Mouse (Mus musculus): ENCODE measurements around the gene Ccdc3. TPM values are rescaled to one million over a fixed set of nuclear protein-coding genes. Genes with fewer than 3 reads are reported as not detected.

Ccdc3 gene
- polyA plus RNA-seq, 1 experiment from 2014 or later: 3.9 TPM

- no peaks in the 10 kb centered on the region for H3K36me3 ChIP-seq (ENCODE audit: control insufficient read depth, insufficient read depth, low read length)
- DNase-seq (ENCODE audit: low spot score) (no peak), ATAC-seq (replicated peaks; ENCODE audit: low FRiP score) (no peak)
- no peak overlapping the region for H3K9ac ChIP-seq (ENCODE audit: low read length)
- H3K4me1 ChIP-seq (replicated peaks; ENCODE audit: control insufficient read depth, insufficient read depth, low read length): no peaks in the 10 kb centered on the region
- H3K4me2 ChIP-seq (ENCODE audit: low read depth, low read length, severe bottlenecking): no peak overlapping the region
- no peak overlapping the region for H3K27ac ChIP-seq (ENCODE audit: low read depth, low read length)
- 77% methylated on average over 3 of the region's 3 CpGs for WGBS
- H3K9me3 ChIP-seq (ENCODE audit: control insufficient read depth, low read length): no peaks in the 10 kb centered on the region
- H3K4me3 ChIP-seq (ENCODE audit: low read depth, low read length): no peak overlapping the region
- no peaks in the 10 kb centered on the region for H3K27me3 ChIP-seq (ENCODE audit: control insufficient read depth, insufficient read depth, low read length)
These were observed 48.1 kb downstream of the Ccdc3 start for GRCm38 (mm10) chr2:5185631-5186030.

GRCm38 (mm10) chr2:5192156-5192555 is 54.6 kb downstream of the Ccdc3 start:
- Histone ChIP-seq H3K27me3 (ENCODE audit: control insufficient read depth, insufficient read depth, low read length) (no peaks in the 10 kb centered on the region), H3K27ac (ENCODE audit: low read depth, low read length) (no peak overlapping the region), H3K4me1 (replicated peaks; ENCODE audit: control insufficient read depth, insufficient read depth, low read length) (no peaks in the 10 kb centered on the region), H3K36me3 (ENCODE audit: control insufficient read depth, insufficient read depth, low read length) (no peaks in the 10 kb centered on the region), H3K4me3 (ENCODE audit: low read depth, low read length) (no peak overlapping the region), H3K9ac (ENCODE audit: low read length) (no peak overlapping the region), H3K4me2 (ENCODE audit: low read depth, low read length, severe bottlenecking) (no peak overlapping the region), H3K9me3 (ENCODE audit: control insufficient read depth, low read length) (no peaks in the 10 kb centered on the region)
- WGBS: 93% methylated on average over 4 of the region's 4 CpGs
- no peak for DNase-seq (ENCODE audit: low spot score)
- no peak for ATAC-seq (replicated peaks; ENCODE audit: low FRiP score)

- DNase-seq (ENCODE audit: low spot score): no peak
- WGBS: 84% methylated on average over 4 of the region's 4 CpGs
- H3K4me2 ChIP-seq (ENCODE audit: low read depth, low read length, severe bottlenecking): no peak overlapping the region
- H3K36me3 ChIP-seq (ENCODE audit: control insufficient read depth, insufficient read depth, low read length): no peaks in the 10 kb centered on the region
- H3K27me3 ChIP-seq (ENCODE audit: control insufficient read depth, insufficient read depth, low read length): no peaks in the 10 kb centered on the region
- no peaks in the 10 kb centered on the region for H3K9me3 ChIP-seq (ENCODE audit: control insufficient read depth, low read length)
- no peak overlapping the region for H3K27ac ChIP-seq (ENCODE audit: low read depth, low read length)
- no peaks in the 10 kb centered on the region for H3K4me1 ChIP-seq (replicated peaks; ENCODE audit: control insufficient read depth, insufficient read depth, low read length)
- ATAC-seq (replicated peaks; ENCODE audit: low FRiP score): no peak
- H3K9ac ChIP-seq (ENCODE audit: low read length): no peak overlapping the region
- H3K4me3 ChIP-seq (ENCODE audit: low read depth, low read length): no peak overlapping the region
These were observed 55.5 kb downstream of the Ccdc3 start for GRCm38 (mm10) chr2:5193071-5193470.

GRCm38 (mm10) chr2:5194701-5195215 is 57.2 kb downstream of the Ccdc3 start:
- ATAC-seq (replicated peaks; ENCODE audit: low FRiP score): no peak
- H3K27me3 ChIP-seq (ENCODE audit: control insufficient read depth, insufficient read depth, low read length): no peaks in the 10 kb centered on the region
- no peak overlapping the region for H3K4me2 ChIP-seq (ENCODE audit: low read depth, low read length, severe bottlenecking)
- no peaks in the 10 kb centered on the region for H3K9me3 ChIP-seq (ENCODE audit: control insufficient read depth, low read length)
- no peak overlapping the region for H3K9ac ChIP-seq (ENCODE audit: low read length)
- H3K4me3 ChIP-seq (ENCODE audit: low read depth, low read length): no peak overlapping the region
- no peaks in the 10 kb centered on the region for H3K36me3 ChIP-seq (ENCODE audit: control insufficient read depth, insufficient read depth, low read length)
- WGBS: 86% methylated on average over 6 of the region's 6 CpGs
- DNase-seq (ENCODE audit: low spot score): no peak
- no peak overlapping the region for H3K27ac ChIP-seq (ENCODE audit: low read depth, low read length)
- no peaks in the 10 kb centered on the region for H3K4me1 ChIP-seq (replicated peaks; ENCODE audit: control insufficient read depth, insufficient read depth, low read length)

- 85% methylated on average over 4 of the region's 4 CpGs for WGBS
- no peak overlapping the region for H3K9ac ChIP-seq (ENCODE audit: low read length)
- no peaks in the 10 kb centered on the region for H3K36me3 ChIP-seq (ENCODE audit: control insufficient read depth, insufficient read depth, low read length)
- no peaks in the 10 kb centered on the region for H3K27me3 ChIP-seq (ENCODE audit: control insufficient read depth, insufficient read depth, low read length)
- DNase-seq (ENCODE audit: low spot score) (no peak), ATAC-seq (replicated peaks; ENCODE audit: low FRiP score) (no peak)
- H3K4me1 ChIP-seq (replicated peaks; ENCODE audit: control insufficient read depth, insufficient read depth, low read length): no peaks in the 10 kb centered on the region
- H3K4me3 ChIP-seq (ENCODE audit: low read depth, low read length): no peak overlapping the region
- no peak overlapping the region for H3K4me2 ChIP-seq (ENCODE audit: low read depth, low read length, severe bottlenecking)
- H3K9me3 ChIP-seq (ENCODE audit: control insufficient read depth, low read length): no peaks in the 10 kb centered on the region
- no peak overlapping the region for H3K27ac ChIP-seq (ENCODE audit: low read depth, low read length)
These were observed 59.9 kb downstream of the Ccdc3 start for GRCm38 (mm10) chr2:5197486-5197885.

- Histone ChIP-seq H3K9me3 (ENCODE audit: control insufficient read depth, low read length) (no peaks in the 10 kb centered on the region), H3K4me3 (ENCODE audit: low read depth, low read length) (no peak overlapping the region), H3K9ac (ENCODE audit: low read length) (no peak overlapping the region), H3K4me1 (replicated peaks; ENCODE audit: control insufficient read depth, insufficient read depth, low read length) (no peaks in the 10 kb centered on the region), H3K36me3 (ENCODE audit: control insufficient read depth, insufficient read depth, low read length) (no peaks in the 10 kb centered on the region), H3K27ac (ENCODE audit: low read depth, low read length) (no peak overlapping the region), H3K27me3 (ENCODE audit: control insufficient read depth, insufficient read depth, low read length) (no peaks in the 10 kb centered on the region), H3K4me2 (ENCODE audit: low read depth, low read length, severe bottlenecking) (no peak overlapping the region)
- DNase-seq (ENCODE audit: low spot score) (no peak), ATAC-seq (replicated peaks; ENCODE audit: low FRiP score) (no peak)
- 94% methylated on average over 17 of the region's 17 CpGs for WGBS
These were observed 61.7 kb downstream of the Ccdc3 start for GRCm38 (mm10) chr2:5199289-5199688.

- H3K36me3 ChIP-seq (ENCODE audit: control insufficient read depth, insufficient read depth, low read length): no peaks in the 10 kb centered on the region
- ATAC-seq (replicated peaks; ENCODE audit: low FRiP score) (no peak), DNase-seq (ENCODE audit: low spot score) (no peak)
- no peak overlapping the region for H3K4me3 ChIP-seq (ENCODE audit: low read depth, low read length)
- no peak overlapping the region for H3K27ac ChIP-seq (ENCODE audit: low read depth, low read length)
- no peaks in the 10 kb centered on the region for H3K9me3 ChIP-seq (ENCODE audit: control insufficient read depth, low read length)
- H3K4me1 ChIP-seq (replicated peaks; ENCODE audit: control insufficient read depth, insufficient read depth, low read length): no peaks in the 10 kb centered on the region
- no peak overlapping the region for H3K4me2 ChIP-seq (ENCODE audit: low read depth, low read length, severe bottlenecking)
- H3K27me3 ChIP-seq (ENCODE audit: control insufficient read depth, insufficient read depth, low read length): no peaks in the 10 kb centered on the region
- H3K9ac ChIP-seq (ENCODE audit: low read length): no peak overlapping the region
- 76% methylated on average over 7 of the region's 7 CpGs for WGBS
These were observed 63.3 kb downstream of the Ccdc3 start for GRCm38 (mm10) chr2:5200817-5201364.

GRCm38 (mm10) chr2:5203146-5203545 is 65.6 kb downstream of the Ccdc3 start:
- Histone ChIP-seq H3K4me2 (ENCODE audit: low read depth, low read length, severe bottlenecking) (no peak overlapping the region), H3K27ac (ENCODE audit: low read depth, low read length) (no peak overlapping the region), H3K9me3 (ENCODE audit: control insufficient read depth, low read length) (no peaks in the 10 kb centered on the region), H3K4me3 (ENCODE audit: low read depth, low read length) (no peak overlapping the region), H3K4me1 (replicated peaks; ENCODE audit: control insufficient read depth, insufficient read depth, low read length) (no peaks in the 10 kb centered on the region), H3K27me3 (ENCODE audit: control insufficient read depth, insufficient read depth, low read length) (no peaks in the 10 kb centered on the region), H3K9ac (ENCODE audit: low read length) (no peak overlapping the region), H3K36me3 (ENCODE audit: control insufficient read depth, insufficient read depth, low read length) (no peaks in the 10 kb centered on the region)
- 87% methylated on average over 1 of the region's 1 CpGs for WGBS
- DNase-seq (ENCODE audit: low spot score) (no peak), ATAC-seq (replicated peaks; ENCODE audit: low FRiP score) (no peak)

- no peaks in the 10 kb centered on the region for H3K9me3 ChIP-seq (ENCODE audit: control insufficient read depth, low read length)
- 71% methylated on average over 1 of the region's 1 CpGs for WGBS
- no peak overlapping the region for H3K27ac ChIP-seq (ENCODE audit: low read depth, low read length)
- no peaks in the 10 kb centered on the region for H3K36me3 ChIP-seq (ENCODE audit: control insufficient read depth, insufficient read depth, low read length)
- DNase-seq (ENCODE audit: low spot score) (no peak), ATAC-seq (replicated peaks; ENCODE audit: low FRiP score) (no peak)
- no peak overlapping the region for H3K4me2 ChIP-seq (ENCODE audit: low read depth, low read length, severe bottlenecking)
- H3K9ac ChIP-seq (ENCODE audit: low read length): no peak overlapping the region
- no peak overlapping the region for H3K4me3 ChIP-seq (ENCODE audit: low read depth, low read length)
- H3K4me1 ChIP-seq (replicated peaks; ENCODE audit: control insufficient read depth, insufficient read depth, low read length): no peaks in the 10 kb centered on the region
- H3K27me3 ChIP-seq (ENCODE audit: control insufficient read depth, insufficient read depth, low read length): no peaks in the 10 kb centered on the region
These were observed 67.4 kb downstream of the Ccdc3 start for GRCm38 (mm10) chr2:5204941-5205340.

Data from forebrain, embryonic 11.5 days (tissue).